Mouse (Mus musculus) lung, postnatal 36 days (tissue): Measurements from ENCODE around the gene Ap1m1.

Source experiments
- DNase-seq: peaks from one replicate; pipeline ENCODE4 v3.0.0; 2022; ENCODE audit warnings: mixed read lengths

Gene Ap1m1

DNA sequence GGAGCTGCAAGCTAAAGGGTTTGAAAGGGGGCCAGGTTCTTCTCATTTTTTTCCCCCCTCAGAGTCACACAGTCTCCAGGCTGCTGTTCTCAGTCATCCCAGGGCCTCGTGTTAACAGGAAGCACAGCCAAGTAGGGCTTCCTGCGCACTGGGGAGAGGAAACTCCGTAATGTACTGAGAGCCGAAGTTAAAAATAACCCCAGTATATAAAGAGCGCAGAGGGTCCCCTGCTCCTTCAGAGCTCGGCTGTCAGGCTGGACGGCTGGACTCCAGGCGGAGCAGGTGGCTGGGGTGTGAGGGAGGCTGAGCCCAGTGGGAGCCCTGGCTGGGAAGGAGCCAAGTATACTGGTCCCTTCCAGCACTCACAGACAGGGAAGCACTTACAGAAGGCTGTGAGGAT lies 55.9 kb downstream of the Ap1m1 start:
- peak; percentile 93 for DNase-seq

DNA sequence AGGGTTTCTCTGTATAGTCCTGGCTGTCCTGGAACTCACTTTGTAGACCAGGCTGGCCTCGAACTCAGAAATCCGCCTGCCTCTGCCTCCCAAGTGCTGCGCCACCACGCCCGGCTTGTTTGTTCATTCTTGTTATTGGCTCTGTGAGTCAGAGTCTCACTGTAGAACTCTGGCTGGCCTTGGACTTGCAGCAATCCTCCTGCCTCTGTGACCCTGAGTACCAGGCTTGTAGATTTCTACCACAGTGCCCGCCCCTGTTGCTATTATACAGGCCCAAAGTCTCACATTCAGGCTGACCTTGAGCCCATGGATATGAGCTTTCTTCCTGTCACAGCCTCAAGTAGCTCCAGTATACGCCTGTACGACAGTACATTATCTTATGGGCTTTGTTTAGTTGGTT lies 56.7 kb downstream of the Ap1m1 start:
- DNase-seq = peak; percentile 15

DNA sequence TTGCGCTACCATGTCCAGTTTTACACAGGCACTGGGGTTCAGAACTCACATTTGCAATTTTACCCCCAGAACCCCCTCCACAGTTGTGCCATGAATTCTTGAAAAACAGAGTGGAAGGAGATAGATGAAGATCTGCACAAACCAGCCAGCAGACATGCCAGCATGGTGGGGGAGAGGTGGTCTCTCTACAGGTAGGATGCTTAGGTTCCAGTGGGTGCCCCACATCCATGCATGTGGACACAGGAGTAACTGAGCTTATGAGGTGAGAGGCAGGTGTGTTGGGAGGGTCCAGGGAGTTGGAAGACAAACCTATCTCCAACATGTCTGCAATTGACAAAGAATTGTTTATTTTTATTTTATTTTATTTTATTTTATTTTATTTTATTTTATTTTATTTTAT lies 59.1 kb downstream of the Ap1m1 start:
- no peak for DNase-seq

DNA sequence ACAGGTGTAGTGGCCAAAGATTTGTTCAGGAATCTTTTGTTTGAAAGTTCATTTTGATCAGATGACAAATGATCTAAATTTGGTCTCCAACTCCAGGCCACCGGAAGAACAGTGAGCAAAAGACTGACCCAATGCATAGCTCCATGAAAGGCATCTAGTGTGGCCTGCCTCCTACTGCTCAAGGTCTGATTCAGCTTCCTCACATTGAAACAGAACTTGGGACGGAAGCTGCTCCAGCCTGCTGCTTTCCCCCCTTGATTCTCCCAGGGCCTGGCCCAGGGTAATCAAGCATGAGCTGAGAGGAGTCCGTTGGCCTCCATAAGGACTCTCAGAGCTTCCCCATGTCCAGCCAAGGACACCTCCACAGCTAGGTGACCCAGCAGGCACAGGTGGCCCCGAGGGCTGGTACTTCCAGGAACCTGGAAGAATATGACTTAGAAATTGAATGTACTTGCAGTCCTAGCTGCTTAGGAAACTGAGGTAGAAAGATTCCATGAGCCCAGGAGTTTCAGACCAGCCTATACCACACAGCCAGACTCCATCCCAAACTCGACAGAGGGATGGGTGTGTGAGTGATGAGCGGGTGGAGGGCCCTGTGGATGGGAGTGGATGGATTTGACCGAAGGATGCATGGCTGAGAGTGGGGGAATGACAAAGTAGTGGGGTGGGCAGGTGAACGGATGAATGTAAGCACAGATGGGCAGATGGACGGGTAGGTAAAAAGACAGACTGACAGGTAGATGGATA lies 61.0 kb downstream of the Ap1m1 start:
- no peak for DNase-seq

DNA sequence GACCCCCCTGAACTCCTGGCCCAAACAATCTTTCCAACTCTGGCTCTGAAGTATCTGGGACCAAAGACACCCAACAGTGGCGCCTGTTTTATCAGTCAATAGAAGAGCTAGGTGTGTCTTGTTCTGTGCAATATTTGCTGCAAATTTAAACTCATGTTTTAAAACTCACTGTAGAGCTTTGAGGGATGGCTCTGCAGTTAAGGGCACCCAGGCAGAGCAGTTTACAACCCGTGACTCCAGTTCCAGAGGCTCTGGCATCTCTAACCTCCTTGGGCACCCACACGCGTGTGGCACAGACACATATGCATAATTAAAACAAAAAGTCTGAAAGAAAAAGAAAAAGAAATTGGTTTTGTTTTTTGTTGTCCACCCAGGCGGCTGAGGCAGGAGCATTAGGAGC lies 61.7 kb downstream of the Ap1m1 start:
- DNase-seq = no peak

DNA sequence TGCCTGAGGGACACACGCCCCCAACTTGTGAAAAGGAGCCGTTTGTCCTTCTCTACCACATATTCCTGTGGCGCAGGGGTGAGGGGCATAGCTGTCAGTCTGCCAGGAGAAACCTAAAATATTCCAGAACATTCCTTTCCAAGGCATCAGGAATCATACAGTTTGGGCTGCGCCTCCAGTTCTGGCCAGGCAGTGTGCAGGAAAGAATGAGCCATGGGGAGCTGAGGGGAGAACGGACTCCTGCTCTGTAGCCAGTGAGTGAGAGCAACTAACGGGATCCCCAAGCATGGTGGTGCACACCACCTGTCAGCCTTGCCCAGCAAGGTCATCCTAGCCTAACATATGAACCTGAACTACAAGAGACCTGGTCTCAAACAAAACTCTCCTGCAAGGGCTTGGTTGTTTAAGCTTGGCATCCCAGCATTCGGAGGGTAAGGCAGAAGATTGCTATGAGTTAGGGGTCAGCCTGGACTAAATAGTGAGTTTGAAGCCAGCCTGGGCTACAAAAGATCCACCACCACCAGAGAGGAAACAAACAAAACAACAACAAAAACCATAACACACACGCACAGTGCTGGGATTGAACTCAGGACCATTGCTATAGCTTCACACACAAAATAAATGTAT lies 63.3 kb downstream of the Ap1m1 start:
- DNase-seq = peak; percentile 23

DNA sequence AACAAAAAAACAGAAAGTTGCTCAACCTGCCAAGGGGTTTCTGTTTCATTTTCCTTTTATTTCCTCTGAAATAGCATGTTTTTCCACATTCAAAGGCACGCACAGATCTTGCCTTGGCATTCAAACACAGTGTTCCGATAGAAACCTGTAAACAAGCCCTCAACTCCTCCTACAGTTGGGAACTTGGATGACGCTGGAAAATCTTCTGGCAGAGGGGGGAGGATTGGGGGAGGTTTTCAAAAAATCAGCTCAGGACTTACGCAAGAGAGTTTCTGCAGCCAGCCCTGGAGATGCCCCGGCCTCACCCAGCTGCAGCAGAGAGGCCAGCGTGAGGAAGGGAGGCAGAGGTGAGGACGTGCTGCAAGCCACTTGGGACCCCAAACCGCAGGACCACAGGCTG lies 63.8 kb downstream of the Ap1m1 start:
- DNase-seq = peak; percentile 90

DNA sequence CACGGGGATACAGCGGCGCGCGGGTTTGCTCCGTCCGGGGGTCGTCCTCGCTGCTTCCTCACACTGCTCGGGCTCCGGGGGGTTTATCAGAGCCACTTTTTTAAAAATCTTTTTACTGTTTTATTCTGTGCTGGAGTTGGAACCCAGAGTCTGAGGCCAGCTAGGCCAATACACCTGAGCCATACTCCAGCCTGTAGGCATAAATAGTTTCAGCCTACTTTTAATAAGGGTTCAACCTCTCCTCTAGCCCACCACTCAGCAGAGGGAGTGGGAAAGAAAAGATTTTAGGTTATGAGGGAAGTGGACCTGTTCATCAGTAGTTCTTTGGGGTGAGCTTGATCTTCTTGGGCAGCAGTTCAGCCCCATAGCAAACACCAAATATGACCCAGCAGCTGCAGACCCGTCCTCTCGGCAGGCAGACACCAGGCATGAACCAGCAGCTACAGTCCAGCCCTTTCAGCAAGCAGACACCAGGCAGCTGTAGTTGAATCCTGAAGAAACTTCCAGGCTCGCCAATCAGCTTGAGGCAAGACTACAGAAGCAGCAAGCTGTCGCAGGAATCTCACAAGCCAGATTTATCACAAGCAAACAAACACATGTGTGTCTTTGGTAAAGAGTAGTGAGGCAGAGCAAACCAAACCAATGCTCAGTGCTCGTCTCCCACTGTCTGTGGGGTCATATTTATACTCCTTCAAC lies 65.5 kb downstream of the Ap1m1 start, which contains the start of gene Gm10282:
Gm10282 (minus strand) TSS at position 51 of the 696 bp plus-strand sequence.
- DNase-seq = no peak

DNA sequence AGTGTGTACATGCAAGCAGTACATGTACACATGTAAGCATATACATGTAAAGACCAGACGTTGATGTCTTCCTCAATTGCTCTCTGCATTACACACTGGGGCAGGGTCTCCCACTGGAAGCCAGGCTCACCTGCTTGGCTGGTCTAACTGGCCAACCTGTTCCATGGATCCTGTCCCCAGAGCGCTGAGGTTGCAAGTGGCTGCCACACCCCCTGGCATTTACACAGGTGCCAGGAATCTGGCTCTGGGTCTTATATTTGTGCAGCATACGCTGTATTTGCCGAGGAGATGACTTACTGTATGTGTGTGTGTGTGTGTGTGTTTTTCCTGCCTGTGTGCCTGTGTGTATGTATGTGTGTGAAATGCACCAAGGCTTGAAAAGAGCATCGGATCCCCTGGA lies 67.1 kb downstream of the Ap1m1 start:
- DNase-seq = peak; percentile 30
